Mouse (Mus musculus) erythroblast, embryonic 14.5 days (primary cell): ENCODE results near the gene Cdhr3.

Experiments used
- GATA1 ChIP-seq: IDR thresholded peaks from 2 replicates; pipeline ENCODE4 v1.6.1; 2012; ENCODE audit warnings: low read length, inconsistent platforms, mixed read lengths
- TAL1 ChIP-seq: IDR thresholded peaks from 3 replicates; pipeline ENCODE4 v1.6.1; 2012; ENCODE audit warnings: low read length, inconsistent platforms, mixed read lengths

GRCm38 (mm10) chr12:33030066-33030465 lies 62.6 kb downstream of the Cdhr3 start:
- TF ChIP-seq TAL1 (no peak), GATA1 (no peak)
